8 mouse cellular contexts compared by ENCODE assay signal in genomic region chrX:72273966-72274658, GRCm38 (mm10). TPM values are rescaled to one million over a fixed set of nuclear protein-coding genes. Genes with fewer than 3 reads are reported as not detected.
A peak's percentile ranks its signal among the peaks of the same experiment; 100 is the strongest.
DNase-seq lines count a peak whose midpoint lies in the region; ATAC-seq and TF ChIP-seq lines count a peak whose summit lies in the region.

No protein-coding gene starts in this region.

- no peak for TF ChIP-seq CTCF in ES-Bruce4 (IDR thresholded peaks at IDR 0.05; ENCODE audit: low read depth, low read length)

- peak; percentile 3 to 5 for DNase-seq in cerebellum, postnatal 10 days
- DNase-seq in cerebellum, adult 11-12 months = no peak
- DNase-seq in kidney, postnatal 4 days = peak; percentile 11 to 35
- DNase-seq in midbrain, embryonic 14.5 days = peak; percentile 4
- no peak for DNase-seq in frontal cortex, postnatal 36 days (ENCODE audit: low spot score in 2 of 2)
- DNase-seq in thymus, postnatal 14 days = no peak

- H3K9me3 ChIP-seq in ES-Bruce4 (replicated peaks; ENCODE audit: control insufficient read depth, insufficient read depth, low read length, poor library complexity, severe bottlenecking) = no peaks in the 10 kb centered on the region
- H3K9me3 ChIP-seq in heart, embryonic 11.5 days (replicated peaks; ENCODE audit: control insufficient read depth, low read length) = no peaks in the 10 kb centered on the region
- H3K9me3 ChIP-seq in midbrain, embryonic 14.5 days (ENCODE audit: control insufficient read depth, low read length) = no peaks in the 10 kb centered on the region

- ATAC-seq in heart, embryonic 11.5 days (replicated peaks; ENCODE audit: insufficient number of reproducible peaks, low FRiP score, low TSS enrichment) = peak; percentile 46
- ATAC-seq in midbrain, embryonic 14.5 days (ENCODE audit: low FRiP score, low TSS enrichment) = peak; percentile 40

- 29% methylated on average over 27 of the region's 27 CpGs for WGBS in heart, embryonic 11.5 days (ENCODE audit: insufficient replicate concordance)
- 30% methylated on average over 27 of the region's 27 CpGs for WGBS in midbrain, embryonic 14.5 days

- H3K27me3 ChIP-seq in ES-Bruce4 (ENCODE audit: control insufficient read depth, insufficient read depth, low read length, poor library complexity, severe bottlenecking) = no peaks in the 10 kb centered on the region
- H3K27me3 ChIP-seq in heart, embryonic 11.5 days (ENCODE audit: control insufficient read depth, insufficient read depth, low read length) = no peaks in the 10 kb centered on the region
- no peaks in the 10 kb centered on the region for H3K27me3 ChIP-seq in midbrain, embryonic 14.5 days (ENCODE audit: control insufficient read depth, insufficient read depth, low read length)

- TF ChIP-seq POLR2A in ES-Bruce4 (IDR thresholded peaks at IDR 0.05; ENCODE audit: insufficient read depth, low read length) = no peak

- H3K27ac ChIP-seq in ES-Bruce4 (ENCODE audit: insufficient read depth, low read length) = no peak overlapping the region
- H3K27ac ChIP-seq in heart, embryonic 11.5 days (ENCODE audit: low read depth, low read length) = no peak overlapping the region
- H3K27ac ChIP-seq in midbrain, embryonic 14.5 days (replicated peaks; ENCODE audit: low read depth, low read length) = no peak overlapping the region

- H3K36me3 ChIP-seq in ES-Bruce4 (ENCODE audit: control insufficient read depth, insufficient read depth, low read length, poor library complexity, severe bottlenecking) = no peaks in the 10 kb centered on the region
- no peaks in the 10 kb centered on the region for H3K36me3 ChIP-seq in heart, embryonic 11.5 days (ENCODE audit: control insufficient read depth, insufficient read depth, low read length)
- no peaks in the 10 kb centered on the region for H3K36me3 ChIP-seq in midbrain, embryonic 14.5 days (ENCODE audit: control insufficient read depth, insufficient read depth, low read length)

- H3K9ac ChIP-seq in ES-Bruce4 (ENCODE audit: low read depth, poor library complexity, severe bottlenecking) = peak overlapping the region; percentile 64; the same call in 1 of the 2 replicates
- H3K9ac ChIP-seq in heart, embryonic 11.5 days (ENCODE audit: low read depth, low read length) = no peak overlapping the region
- no peak overlapping the region; the same call in 1 of the 2 replicates for H3K9ac ChIP-seq in midbrain, embryonic 14.5 days (replicated peaks; ENCODE audit: low read length)

- H3K4me2 ChIP-seq in heart, embryonic 11.5 days = peak overlapping the region; percentile 68
- peak overlapping the region; percentile 66 for H3K4me2 ChIP-seq in midbrain, embryonic 14.5 days (ENCODE audit: low read length)

- no peaks in the 10 kb centered on the region for H3K4me1 ChIP-seq in ES-Bruce4 (ENCODE audit: control insufficient read depth, insufficient read depth, low read length)
- no peaks in the 10 kb centered on the region for H3K4me1 ChIP-seq in heart, embryonic 11.5 days (ENCODE audit: control insufficient read depth, insufficient read depth, low read length)
- no peaks in the 10 kb centered on the region for H3K4me1 ChIP-seq in midbrain, embryonic 14.5 days (ENCODE audit: control insufficient read depth, insufficient read depth, low read length)

- peak overlapping the region; percentile 52 for H3K4me3 ChIP-seq in ES-Bruce4 (ENCODE audit: low read depth, low read length)
- peak overlapping the region; percentile 48 for H3K4me3 ChIP-seq in heart, embryonic 11.5 days (ENCODE audit: low read depth, low read length)
- peak overlapping the region; percentile 40 for H3K4me3 ChIP-seq in midbrain, embryonic 14.5 days (replicated peaks; ENCODE audit: low read depth, low read length)

- TF ChIP-seq EP300 in ES-Bruce4 (IDR thresholded peaks at IDR 0.05; ENCODE audit: insufficient read depth, low read depth, low read length) = no peak

RNA-seq across cellular contexts. Expression of gene Gabre, which starts 0.5 kb away (rescaled TPM):
- polyA plus RNA-seq in ES-Bruce4 (2011; ENCODE audit: insufficient read depth, insufficient read length, low read depth, missing spikeins) = 6.9 and 7.9 TPM in 2 replicates
- polyA plus RNA-seq in heart, embryonic 11.5 days (2014; fragmentation: Nextera tagmentation; extraction: Ambion mirVana) = 1.8 and 3.0 TPM in 2 replicates
- 0.55 and 0.59 TPM in 2 replicates for polyA plus RNA-seq in midbrain, embryonic 14.5 days (2014; fragmentation: Nextera tagmentation; extraction: Ambion mirVana)

RNA-seq across cellular contexts. Expression of gene Magea4, which starts 52.3 kb away (rescaled TPM):
- not detected in 2 replicates for polyA plus RNA-seq in ES-Bruce4 (2011; ENCODE audit: insufficient read depth, insufficient read length, low read depth, missing spikeins)
- polyA plus RNA-seq in heart, embryonic 11.5 days (2014; fragmentation: Nextera tagmentation; extraction: Ambion mirVana) = not detected in 2 replicates
- polyA plus RNA-seq in midbrain, embryonic 14.5 days (2014; fragmentation: Nextera tagmentation; extraction: Ambion mirVana) = not detected in 2 replicates

Comparison
In these comparisons a context has a peak if more than half of its experiments do, and no peak if none do; other contexts are left out.
1. DNase-seq: peak in cerebellum, postnatal 10 days (2 of 2), kidney, postnatal 4 days (2 of 2) and midbrain, embryonic 14.5 days (single experiment); none in cerebellum, adult 11-12 months (single experiment), frontal cortex, postnatal 36 days (0 of 2) and thymus, postnatal 14 days (single experiment).
2. Peak in every context shown above with its lines, with median percentiles within 50 percentile points of each other: H3K4me3 ChIP-seq.